Mouse (Mus musculus) kidney, adult 18-20 months (tissue): ENCODE measurements around the gene Pagr1a.
A peak's percentile ranks its signal among the peaks of the same experiment; 100 is the strongest.

Source experiments
- DNase-seq: peaks from one replicate; pipeline ENCODE4 v3.0.0; 2021

The Pagr1a gene

DNA sequence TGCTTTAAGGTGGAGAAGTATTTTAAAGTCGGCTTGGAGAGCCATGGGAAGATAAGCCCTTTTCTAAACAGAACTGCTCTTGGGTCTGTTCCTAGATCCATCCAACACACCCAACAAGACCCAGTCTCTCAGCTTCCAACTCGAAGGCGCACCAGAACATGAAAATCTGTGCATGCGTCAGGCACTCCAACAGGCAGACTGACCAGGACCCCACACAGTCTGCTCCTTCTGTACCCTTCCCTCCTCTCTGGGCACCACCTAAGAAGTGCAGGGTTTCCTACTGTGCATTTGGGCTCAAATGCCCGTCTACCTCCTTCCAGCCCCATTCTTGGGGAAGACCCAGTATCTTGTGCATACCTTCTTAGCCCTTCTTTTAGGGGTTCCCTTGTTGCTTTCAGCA, 3.3 kb upstream of the Pagr1a start:
- no peak for DNase-seq

DNA sequence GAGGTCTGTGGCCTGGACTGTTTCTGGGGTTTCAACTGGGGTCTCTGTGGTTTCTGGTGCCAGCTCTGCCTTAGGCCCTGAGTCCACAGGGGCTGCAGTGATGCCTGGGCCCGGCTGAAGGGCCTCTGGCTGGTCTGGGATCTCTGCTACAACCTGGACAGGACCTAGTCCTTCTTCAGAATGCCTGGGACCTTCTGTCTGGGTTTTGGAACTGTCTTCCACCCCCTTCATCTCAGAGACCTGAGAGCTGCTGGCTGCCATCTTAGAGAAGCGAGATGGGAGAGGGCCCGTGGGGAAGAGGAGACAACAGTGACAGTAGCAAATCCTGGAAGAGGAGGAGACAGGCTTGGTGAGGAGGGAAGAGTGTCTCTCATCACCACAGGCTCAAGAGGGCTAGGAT, 2.9 kb upstream of the Pagr1a start:
- DNase-seq: no peak

DNA sequence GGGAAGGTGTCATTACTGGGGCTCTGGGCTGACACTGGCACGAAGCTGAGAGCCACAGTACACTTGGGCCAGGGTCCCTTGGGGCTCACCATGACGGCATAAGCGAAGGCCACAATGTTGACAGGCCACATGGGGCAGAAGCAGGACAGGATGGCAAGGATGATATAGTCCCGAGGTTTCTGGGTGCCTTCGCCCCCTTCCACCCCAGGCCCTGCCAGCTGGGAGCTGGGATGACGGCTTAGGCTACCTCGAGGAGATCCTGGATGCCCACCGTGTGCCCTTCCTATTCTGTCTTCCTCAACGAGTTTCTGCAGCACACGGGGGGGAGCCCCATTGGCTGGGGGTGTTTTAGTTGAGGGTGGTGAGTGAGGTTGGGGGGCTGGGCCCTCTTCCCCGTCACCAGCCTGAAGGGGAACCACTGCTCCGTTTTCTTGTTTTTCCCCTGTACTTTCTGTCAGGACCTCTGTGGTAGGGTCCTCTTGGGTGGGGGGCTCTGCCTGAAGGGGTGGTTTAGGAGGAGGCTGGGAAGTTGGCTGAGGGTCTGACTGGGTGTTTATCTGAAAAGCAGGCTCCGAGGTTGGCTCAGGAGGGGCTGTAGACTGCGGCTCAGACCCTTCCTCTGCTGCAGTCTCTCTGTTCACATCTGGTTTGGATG, 2.3 kb upstream of the Pagr1a start:
- no peak for DNase-seq

DNA sequence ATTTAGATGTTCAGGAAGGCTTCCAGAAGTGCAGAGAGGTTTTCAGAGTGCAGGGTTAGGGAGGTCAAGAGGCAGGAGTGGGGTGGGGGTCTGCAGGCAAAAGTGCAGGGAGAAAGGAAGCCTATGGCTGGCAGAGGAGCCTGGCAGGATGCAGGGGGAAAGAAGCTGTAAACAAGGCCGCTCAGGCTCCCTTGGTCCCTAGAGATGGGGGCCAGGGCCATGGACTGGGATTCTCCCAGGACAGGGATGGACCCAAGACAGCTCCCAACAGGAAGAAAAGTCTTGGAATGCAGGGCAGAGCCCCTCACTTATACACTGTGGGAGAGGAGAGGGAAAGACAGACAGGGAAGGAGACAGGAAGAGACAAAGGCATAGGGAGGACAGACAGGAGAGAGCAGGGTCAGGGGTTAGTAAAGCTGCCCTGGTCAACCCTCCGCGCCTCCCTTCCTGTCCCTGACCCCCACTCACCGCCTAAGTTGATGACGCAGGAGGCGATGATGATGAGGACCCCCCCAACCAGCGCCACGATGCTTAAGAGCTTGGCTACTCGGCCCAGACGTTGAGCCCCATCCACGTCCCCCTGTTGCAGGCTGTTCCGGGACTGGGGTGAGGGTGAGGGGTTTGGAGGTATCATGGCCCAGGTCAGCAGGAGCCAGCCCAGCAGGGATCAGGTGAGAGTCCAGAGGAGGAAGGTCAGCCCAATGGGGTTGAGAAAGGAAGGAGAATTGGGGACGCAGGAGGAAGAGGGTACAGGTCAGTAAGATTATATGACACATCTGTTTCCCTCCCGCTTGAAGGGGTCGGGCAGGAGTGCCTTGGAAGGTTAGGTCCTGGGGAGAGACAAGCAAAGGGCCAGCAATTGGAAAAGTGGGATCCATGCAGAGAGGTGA, 1.5 kb upstream of the Pagr1a start:
- DNase-seq: no peak

DNA sequence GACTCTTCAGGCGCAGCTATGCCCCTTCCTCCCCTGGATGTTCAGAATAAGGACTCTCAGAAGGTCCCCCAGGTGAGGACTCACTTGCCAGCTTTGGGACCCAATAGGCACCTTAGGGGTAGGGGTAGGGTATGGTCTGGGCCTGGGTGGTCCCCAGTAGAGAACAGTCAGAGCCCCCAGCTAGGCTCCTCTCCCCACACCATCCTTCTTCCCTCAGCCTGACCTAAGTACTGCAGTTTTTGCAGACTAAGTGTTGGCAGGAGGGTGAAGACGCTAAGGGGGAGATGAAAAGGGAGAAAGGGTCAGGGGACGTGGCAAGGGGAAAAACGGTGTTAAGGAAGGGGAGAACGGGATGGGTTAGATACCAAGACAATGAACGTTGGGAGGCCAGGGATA, 796 bp upstream of the Pagr1a start:
- no peak for DNase-seq

DNA sequence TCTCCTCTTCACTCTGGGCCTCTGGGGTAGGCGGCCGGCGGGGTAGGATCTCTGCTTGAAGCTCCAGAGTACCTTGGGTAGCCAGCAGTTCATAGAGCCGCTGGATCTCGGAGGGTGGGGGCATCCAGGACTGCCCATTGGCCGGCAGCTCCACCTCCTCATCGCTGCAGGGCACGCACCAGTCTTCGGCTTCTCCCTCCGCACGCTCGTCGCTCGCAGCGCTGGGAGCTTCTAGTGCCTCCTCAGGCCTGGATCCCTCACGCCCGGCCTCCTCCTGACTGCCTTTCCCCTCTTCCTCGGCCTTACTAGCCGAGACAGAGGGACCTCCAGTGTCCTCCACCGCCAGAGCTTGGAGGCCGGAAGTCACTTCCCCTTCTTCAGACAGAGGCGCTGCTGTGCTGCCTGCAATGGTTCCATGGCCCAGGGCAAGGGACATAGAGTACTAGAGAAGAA, 640 bp downstream of the Pagr1a start:
- DNase-seq: no peak

DNA sequence TGATC, 869 bp downstream of the Pagr1a start, which contains the start of gene Pagr1b:
Gene Pagr1b (minus strand): TSS at position 4 of the 5 bp plus-strand sequence.
- DNase-seq: no peak

DNA sequence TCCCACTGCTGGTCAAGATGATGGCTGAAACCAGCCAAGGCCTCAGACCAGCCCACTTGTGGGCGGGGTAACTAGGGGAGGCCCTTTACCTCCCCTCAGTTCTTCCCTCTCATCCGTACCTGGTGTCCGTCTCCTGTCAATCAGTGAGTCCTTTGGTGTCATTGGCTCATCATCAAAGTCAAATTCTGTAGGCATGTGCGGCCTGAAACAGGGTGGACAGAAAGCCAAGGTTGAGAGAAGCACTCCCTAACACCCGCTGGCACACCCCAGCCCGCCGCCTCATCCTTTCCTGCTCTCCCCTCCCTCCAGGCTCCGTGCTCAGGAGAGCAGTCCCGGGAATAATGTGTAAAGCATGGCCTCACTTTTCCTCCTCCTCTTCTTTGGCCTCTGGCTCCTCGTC, 1.1 kb downstream of the Pagr1a start:
- peak; percentile 67 for DNase-seq

DNA sequence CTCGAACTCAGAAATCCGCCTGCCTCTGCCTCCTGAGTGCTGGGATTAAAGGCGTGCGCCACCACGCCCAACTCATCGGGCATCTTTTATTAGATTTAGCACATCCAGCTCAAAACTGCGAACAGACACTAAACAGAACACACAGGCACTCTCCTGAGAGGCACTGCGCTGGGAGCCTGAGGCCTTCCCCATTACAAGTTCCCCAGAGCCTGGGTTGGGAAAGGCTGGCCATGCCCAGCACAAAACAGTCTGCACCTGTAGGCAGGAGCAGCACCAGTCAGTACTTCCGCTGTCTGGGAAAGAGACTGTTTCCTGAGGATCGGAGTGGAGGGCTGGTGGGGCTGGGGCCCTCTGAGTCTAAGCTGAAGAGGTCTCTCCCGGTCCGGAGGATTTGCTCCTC, 2.2 kb downstream of the Pagr1a start:
- DNase-seq: no peak

DNA sequence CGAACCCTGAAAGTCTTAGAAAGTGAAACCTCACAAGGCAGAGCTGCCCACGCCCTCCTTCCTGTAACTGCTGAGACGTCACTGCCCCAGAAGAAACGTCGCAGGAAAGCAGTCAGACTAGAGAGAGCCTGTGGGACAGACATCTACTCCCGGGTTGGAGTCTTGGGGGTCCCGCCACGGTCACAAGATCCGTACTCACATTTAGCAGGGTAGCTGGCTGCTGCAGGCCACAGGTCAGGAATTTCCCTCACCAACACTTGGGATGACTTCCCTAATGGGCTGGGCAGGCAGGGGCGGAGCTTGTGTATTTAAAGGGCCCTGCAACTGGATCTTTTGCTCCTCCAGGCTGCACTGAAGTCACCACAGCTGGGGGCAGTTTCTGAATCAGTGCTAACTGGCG, 2.8 kb downstream of the Pagr1a start, which contains the start of gene Mvp:
Gene Mvp (minus strand): TSS at position 302 of the 400 bp plus-strand sequence.
- peak; percentile 86 for DNase-seq

DNA sequence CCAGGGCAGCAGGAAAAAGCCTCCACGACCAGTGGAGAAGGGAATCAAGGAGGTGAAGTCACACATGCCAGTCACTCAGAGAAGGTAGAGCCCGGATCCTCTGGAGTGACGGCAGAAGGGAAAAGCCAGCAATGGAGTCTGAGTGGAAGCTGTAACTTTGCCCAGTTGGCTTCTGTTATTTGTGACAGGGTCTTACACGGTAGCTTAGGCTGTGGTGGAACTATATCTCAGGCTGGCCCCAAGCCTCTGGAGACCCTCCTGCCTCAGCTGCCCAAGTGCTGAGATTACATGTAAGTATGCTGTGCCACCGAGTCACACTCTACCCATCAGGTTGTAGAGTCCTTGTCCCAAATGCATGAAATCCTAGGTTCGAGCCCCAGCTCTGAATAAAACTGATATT, 3.8 kb downstream of the Pagr1a start:
- DNase-seq: no peak

DNA sequence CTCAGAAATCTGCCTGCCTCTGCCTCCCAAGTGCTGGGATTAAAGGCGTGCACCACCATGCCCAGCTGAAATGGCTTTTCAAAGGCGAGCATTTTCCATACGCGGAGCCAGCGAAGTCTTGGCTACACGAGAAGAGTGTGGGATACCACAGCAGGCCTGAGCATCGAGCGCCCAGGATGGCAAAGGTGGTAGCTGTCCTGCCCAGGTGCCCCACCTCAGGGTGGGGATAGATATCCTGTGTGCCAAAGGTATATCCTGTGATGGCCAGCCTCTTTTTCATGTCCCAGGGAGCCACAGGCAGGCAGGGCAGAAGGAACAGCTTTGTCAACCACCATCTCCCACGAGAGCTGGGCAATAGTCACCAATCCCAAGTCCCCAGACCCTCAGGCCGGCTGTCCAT, 4.3 kb downstream of the Pagr1a start:
- DNase-seq: no peak

DNA sequence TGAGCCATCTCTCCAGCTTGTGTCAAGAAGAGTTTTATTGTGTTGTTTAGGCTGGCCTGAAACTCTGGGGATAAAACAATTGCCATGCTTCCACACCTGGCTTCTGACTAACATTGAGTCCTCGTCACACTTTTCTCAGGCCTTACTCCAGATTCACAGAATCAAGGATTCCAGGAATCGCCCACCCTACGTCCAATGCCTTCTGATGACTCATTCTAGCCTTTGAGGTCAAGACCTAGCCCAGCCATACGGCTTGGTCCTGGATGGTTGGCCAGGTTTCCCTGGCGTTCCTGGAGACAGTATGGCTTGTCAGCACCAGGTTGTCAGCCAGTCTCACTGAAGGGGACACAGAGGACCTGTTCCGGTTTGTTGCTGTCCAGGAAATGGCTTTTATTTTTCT, 4.8 kb downstream of the Pagr1a start:
- DNase-seq: no peak

DNA sequence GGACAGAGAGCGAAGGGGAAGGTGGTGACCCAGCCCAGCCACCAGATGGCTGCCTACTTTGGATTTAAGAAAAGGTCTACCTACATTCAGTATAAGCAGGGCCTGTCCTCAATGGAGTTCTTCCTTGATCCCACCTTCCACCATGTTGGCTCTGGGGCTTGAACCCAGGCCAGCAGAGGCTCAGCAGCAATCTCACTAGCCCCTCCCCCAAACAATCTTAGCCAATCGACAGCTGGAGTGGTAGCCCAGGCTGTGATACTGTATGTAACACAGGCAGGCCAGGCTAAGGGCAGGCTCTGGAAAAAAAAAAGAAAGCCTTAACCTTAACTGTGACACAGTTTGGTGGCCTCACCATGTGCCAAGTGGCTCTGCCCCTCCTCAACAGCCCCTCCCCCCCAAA, 5.4 kb downstream of the Pagr1a start:
- DNase-seq: no peak

DNA sequence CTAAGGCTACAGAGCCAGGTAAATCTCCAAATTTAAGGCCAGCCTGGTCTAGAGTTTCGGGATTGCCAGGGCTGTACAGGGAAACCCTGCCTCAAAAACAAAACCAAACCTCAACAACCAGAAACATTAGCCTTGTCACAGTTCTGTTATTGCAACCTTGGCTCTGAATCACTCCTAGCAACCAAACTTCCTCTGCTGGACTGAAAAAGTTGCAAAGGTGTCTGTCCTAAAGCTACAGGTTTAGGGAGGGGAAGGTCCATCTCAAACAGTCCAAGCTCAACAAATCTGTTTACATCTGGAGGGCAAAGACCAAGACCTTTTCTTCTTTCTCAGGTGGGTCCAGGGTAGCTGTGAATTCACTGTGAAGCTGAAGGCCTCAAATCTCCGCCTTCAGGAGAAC, 6.1 kb downstream of the Pagr1a start:
- DNase-seq: no peak

DNA sequence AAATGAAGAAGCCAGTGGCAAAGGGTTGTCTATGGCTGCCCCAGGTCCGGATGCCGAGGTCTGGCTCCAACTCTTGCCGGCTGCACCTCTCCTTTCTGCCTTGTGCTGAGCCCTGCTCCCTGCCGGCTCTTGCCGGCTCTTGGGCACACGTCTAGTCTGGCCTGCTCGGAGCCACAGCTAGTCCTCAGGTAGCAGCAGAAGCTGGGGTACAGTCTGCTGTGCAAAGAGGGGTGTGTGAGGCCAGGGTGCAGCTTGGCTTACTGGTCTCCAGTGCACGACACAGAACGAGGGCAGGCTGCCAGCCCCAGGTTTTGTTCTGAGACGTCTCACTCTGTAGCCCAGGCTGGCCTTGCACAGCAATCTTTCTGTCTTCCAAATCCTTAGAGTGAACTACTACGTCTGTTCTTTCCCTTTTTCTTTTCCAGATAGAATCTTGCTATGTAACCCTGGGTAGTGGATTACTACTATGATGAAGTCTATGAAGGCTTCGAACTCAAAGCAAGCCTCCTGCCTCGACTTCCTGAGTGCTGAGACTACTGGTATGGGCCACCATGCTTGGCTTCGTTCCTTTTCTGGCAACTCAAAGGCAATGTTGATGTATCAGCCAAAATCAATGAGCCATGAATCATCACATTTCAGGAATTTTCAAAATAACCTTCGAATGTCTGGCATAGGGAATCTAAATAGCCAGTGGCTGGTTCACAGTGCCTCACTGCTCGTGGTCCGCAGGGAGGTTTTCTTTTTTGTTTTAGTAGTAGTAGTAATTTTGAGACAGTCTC, 7.7 kb downstream of the Pagr1a start:
- DNase-seq: no peak

DNA sequence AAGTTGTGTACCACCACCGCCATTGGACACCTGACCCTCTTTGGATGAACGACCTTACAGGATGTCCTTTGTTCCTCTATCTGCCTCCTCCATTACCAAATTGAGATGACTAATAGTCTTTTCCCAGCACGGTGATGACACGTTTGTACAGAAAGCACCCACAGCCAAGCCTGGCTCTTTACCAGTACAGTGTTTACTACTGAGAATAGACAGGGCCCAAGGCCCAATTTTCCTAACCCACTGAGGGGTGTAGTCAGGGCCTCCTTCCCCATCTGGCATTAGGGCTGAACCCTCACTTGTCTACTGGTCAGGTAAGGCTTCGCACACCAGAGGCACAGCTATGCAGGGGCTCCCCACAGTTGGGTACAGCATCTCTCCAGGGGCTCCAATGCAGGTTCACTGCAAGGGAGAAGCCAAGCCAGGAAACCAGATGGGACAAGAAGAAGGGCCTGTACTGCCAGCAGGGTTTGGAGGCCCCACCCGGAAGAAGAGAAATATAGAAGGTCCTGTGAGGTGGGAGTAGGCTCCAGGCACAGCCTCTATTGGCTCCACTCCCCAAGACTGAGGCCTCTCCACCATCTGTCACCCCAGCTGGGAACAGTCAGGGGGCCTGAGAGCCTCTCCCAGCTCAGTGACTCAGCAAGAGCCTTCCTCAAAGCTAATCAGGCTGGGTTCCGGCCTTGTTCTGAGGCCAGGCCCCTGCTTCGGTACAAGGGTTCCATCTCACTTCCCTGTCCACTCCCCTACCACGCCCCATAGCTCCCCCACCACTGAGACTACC, 8.7 kb downstream of the Pagr1a start:
- DNase-seq: peak; percentile 38

DNA sequence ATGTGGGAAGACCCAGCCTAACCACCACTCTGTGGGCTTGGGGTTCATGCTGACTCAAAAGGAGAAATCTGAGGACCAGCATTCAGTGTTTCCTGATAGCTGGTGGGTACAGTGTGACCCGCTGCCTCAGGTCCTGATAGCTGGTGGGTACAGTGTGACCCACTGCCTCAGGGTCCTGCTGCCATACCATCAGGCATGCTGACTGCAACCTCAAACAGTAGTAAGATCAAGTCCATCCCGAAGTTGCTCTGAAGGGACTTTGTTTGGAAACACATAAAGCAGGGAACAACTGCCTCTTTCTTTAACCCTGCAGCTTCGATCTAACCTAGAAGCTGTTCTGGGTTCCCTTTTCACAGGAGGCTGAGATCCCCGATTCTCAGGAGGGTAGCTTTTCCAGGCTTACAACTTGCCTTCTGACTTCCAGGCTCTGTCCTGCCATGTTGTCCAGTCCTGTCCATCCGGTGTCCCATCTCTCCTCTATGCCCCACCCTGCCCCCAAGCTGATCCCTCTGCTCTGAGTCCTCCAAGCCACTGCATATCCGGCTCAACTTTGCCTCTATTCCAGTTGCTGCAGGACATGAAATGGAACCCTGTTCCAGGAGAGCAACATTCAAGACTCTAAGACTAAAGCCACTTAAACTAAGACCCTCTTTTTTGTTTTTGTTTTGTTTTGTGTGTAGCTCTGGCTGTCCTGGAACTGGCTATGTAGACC, 9.7 kb downstream of the Pagr1a start:
- DNase-seq: no peak

DNA sequence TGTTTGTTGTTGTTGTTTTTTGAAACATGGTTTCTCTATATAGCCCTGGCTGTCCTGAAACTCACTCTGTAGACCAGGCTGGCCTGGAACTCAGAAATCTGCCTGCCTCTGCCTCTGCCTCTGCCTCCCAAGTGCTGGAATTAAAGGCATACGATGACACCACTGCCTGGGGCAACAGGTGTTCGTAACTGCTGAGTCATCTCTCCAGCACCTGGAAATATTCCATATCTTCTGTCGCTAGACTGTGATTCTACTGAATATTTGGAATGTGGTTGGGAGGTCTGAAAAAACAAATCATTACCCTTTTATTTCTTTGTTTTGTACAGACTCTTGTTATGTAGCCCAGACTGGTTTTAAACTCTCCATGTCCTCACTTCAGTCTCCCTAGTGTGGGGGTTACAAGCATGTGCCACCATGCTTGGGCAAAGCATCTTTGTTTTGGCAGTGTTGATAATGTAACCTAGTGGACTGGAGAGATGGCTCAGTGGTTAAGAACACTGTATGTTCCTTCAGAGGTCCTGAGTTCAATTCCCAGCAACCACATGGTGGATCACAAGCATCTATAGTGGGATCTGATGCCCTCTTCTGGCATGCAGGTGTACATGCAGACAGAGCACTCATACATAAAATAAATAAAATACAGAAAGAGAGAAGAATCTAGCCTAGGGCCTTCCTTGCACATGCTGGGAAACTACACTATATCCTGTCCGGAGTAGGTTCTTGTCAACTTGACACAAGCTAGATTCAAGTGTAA, 12.9 kb downstream of the Pagr1a start:
- no peak for DNase-seq

DNA sequence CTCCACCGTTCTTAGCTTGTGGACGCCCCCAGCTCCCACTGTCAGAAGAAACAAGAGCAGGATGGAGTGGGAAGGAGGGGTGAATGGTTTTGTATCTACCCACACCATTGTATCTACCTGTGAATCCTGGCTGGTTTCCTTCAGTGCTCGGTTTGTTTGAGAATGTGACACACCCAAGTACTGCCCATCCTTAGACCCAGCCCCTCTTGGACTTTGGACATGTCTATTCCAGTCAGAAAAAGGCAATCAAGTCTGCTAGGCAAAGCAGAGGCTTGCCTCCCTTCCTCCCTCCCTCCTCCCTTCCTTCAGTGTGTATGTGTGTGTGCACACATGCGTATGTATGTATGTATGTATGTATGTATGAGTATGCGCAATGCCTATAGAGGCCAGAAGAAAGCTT, 13.5 kb downstream of the Pagr1a start:
- DNase-seq: no peak

DNA sequence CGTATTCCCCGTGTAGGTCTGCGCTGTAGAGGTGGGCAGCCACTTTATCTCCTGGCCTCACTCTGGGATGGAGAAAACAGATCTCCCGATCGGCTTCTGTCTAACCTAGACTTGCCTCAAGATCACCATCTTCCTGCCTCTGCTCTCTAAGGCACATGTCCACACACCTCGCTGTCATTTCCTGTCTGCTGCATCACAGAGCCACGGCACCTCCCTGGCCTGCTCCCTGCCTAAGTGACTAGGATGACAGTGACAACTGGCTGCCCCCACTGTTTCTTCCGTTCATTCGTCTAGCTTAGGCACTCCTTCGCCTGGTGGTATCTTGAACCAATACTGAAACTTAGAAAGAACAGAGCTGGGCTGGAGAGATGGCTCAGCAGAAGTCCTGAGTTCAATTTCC, 17.6 kb downstream of the Pagr1a start:
- DNase-seq: no peak

DNA sequence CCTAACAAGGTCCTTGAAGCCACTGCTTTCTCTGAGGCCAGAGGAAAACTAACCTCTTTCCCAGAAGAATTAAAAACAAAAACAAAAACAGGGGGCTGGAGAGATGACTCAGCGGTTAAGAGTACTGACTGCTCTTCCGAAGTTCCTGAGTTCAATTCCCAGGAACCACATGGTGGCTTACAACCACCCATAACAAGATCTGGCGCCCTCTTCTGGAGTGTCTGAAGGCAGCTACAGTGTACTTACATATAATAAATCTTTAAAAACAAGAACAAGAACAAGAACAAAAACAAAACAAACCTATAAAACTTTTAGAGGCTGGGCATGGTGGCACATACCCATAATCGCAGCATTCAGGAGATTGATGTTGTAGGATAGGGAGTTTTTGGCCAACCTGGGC, 20.7 kb downstream of the Pagr1a start:
- DNase-seq: no peak
